Mouse (Mus musculus) subcutaneous adipose tissue, adult 2 months (tissue): Measurements from ENCODE around the gene Fam43b. TPM values are rescaled to one million over a fixed set of nuclear protein-coding genes. Genes with fewer than 3 reads are reported as not detected.

Experiments
- polyA plus RNA-seq: library from polyadenylated mRNA; depleted of rRNA; stranded (reverse); fragments of >200 nt; gene quantifications from 2 replicates; pipeline ENCODE4 v1.2.3, GENCODE M21; 2012; ENCODE audit warnings: low replicate concordance; rRNA removed

Fam43b gene
- 0.04 TPM in 1 of 2 replicates, not detected in the other for polyA plus RNA-seq

DNA sequence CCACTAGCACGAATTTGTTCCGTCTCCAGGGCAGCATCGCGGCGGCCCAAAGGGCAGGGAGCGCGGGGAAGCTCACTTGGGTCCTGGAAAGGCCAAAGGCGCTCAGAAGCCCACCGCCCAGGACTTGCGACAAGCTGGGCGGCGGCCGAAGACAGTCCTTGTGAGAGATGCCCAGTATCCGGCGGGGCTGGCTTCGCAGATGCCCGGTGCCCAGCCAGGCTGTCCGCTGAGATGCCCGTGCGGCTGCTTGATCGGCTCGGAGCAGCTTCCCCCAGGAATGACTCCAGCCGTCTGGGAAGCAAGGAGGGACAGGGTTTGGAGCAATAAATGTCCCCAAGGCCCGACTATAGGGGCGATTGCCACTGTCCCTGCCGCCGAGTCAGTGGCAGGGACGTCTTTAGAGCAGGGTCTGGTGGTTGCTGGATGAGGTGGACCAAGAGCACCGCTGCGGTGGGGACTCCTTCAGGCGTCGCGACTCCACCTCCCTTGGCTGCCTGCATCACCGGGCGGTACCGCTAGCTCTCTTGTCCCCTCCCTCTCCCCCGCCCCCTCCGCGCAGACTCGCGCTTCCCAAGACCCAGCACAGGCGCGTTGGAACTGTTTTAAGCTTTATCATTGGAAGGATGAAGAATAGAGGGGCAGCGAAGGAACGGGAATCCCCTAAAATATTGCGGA, at the start of gene Fam43b:
Fam43b (minus strand) TSS at position 558 of the 675 bp plus-strand sequence.

DNA sequence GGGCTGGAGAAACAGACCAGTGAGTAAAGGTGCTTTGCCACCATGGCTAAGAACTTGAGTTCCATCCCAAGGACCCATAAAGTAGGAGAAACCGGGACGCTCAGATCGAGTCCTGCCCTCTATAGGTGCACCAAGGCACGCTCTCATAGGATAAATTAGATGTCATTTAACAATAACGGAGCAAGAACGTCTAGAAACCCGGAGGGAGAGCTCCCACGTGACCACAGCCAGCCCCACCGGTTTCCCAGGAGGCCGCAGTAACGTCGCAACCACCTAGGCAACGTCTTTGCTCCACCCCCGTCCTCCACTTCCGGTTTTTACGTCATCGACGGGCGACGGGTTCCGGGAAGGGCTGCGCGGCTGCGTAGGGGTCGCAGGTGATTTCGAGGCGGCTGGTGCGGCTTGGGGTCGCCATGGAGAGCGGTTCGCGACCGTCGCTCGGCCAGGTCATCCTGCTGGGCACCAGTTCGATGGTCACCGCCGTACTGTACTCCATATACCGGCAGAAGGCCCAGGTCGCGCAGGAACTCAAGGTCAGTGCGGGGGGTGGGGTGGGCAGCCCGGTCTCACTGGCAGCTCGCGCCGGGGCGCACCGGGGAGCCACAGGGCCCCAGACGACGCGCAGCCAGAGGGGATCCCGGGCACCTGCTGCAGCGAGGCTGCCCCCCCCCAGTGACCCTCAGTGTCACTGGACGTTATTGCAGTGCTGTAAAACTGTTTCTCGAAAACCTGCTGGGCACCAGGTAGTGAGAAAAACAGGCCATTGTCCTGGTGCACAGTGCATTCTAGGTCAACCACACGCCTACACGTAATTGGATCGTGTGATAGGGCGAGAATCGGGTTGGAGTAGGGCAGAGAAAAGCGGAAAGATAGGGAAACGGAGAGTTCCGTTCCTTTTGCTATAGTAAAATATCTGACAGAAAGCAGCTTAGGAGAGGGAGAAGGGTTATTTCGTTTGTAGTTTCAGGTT, 38.3 kb upstream of the Fam43b start, which contains the start of gene Mul1:
Mul1 (plus strand) TSS at position 325 of the 970 bp plus-strand sequence.

DNA sequence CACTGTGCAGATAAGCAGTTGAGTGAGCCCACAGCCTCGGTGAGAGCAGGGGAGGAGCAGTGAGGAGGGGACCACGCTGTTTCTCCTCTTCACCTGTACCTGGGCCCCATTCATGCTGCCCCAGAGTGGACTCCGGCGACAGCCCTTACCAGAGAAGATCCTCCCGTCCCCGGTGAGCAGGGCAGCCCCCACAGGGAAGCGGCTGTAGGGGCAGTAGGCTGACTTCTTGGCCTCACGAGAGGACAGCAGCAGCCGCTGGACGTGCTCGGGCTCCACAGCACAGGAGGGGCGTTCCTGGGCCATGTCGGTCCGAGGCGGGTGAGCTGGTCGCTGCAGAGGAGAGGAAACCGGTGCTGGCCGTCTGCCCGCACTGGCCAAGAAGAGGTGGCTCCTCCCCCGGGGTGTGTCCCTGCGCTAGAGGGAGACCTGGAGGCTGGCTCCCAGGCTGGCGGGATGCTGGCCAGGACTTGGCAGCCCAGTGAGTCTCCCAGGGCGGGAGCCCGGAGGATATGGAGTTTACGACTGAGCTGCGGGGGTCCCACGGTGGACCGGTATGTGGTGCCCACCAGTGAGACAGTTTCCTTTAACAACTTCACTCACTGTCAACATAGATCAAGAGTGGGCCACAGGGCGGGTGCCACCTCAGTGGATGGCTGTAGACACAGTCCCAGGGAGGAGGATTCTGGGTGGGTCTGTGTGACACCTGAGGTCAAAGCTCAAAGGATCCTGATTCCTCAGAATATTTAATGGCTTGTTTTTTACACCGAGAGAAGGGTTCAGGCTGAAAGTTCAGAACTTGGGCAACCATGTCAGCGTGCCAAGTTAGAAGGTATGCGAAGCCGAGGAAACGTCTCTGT, 28.5 kb downstream of the Fam43b start, which contains the start of gene Cda:
Cda (minus strand) TSS at position 352 of the 857 bp plus-strand sequence.

Other genes with a start within 250 kb of the Fam43b start
- gene Hp1bp3, start 180.2 kb downstream of the Fam43b start, polyA plus RNA-seq: 55.8 and 89.3 TPM in 2 replicates
- gene Sh2d5, start 146.1 kb downstream of the Fam43b start, polyA plus RNA-seq: 0.29 and 0.48 TPM in 2 replicates
- gene Kif17, start 146.1 kb downstream of the Fam43b start, polyA plus RNA-seq: 0.85 and 1.7 TPM in 2 replicates
- 160 and 305 TPM in 2 replicates for gene Ddost, start 91.8 kb downstream of the Fam43b start, polyA plus RNA-seq
- 145 and 249 TPM in 2 replicates for gene Pink1, start 70.2 kb downstream of the Fam43b start, polyA plus RNA-seq
- 4.3 and 5.6 TPM in 2 replicates for gene Cda, start 28.5 kb downstream of the Fam43b start, polyA plus RNA-seq
- 19.9 and 22.4 TPM in 2 replicates for gene Mul1, start 38.1 kb upstream of the Fam43b start, polyA plus RNA-seq
- 3.9 and 10.8 TPM in 2 replicates for gene Camk2n1, start 57.8 kb upstream of the Fam43b start, polyA plus RNA-seq
- not detected in 2 replicates for gene Vwa5b1, start 239.4 kb upstream of the Fam43b start, polyA plus RNA-seq